Mouse (Mus musculus) retina, adult 2 months (tissue): ENCODE measurements around the gene Fli1.

Experiments
- DNase-seq: peaks from one replicate; pipeline ENCODE4 v3.0.0-alpha.2; 2012; ENCODE audit warnings: low read depth, low spot score

The Fli1 gene

GRCm38 (mm10) chr9:32468313-32468712 is 74.3 kb downstream of the Fli1 start:
- no peak for DNase-seq

- DNase-seq = no peak
Measured at GRCm38 (mm10) chr9:32467443-32467842, 75.2 kb downstream of the Fli1 start.

GRCm38 (mm10) chr9:32466861-32467260 is 75.8 kb downstream of the Fli1 start:
- no peak for DNase-seq

GRCm38 (mm10) chr9:32456707-32457106 is 86.0 kb downstream of the Fli1 start:
- no peak for DNase-seq

- DNase-seq = no peak
Measured at GRCm38 (mm10) chr9:32450161-32450560, 92.5 kb downstream of the Fli1 start.

- DNase-seq = no peak
Measured at GRCm38 (mm10) chr9:32448766-32449165, 93.9 kb downstream of the Fli1 start.

GRCm38 (mm10) chr9:32445789-32446188 is 96.9 kb downstream of the Fli1 start:
- DNase-seq = no peak

- no peak for DNase-seq
Measured at GRCm38 (mm10) chr9:32444453-32445201, 98.0 kb downstream of the Fli1 start.

- DNase-seq = no peak
Measured at GRCm38 (mm10) chr9:32443817-32444216, 98.8 kb downstream of the Fli1 start.

GRCm38 (mm10) chr9:32443115-32443514 is 99.5 kb downstream of the Fli1 start:
- DNase-seq = no peak

GRCm38 (mm10) chr9:32434241-32435213 is 108.1 kb downstream of the Fli1 start:
- DNase-seq = no peak

GRCm38 (mm10) chr9:32431061-32431460 is 111.6 kb downstream of the Fli1 start:
- no peak for DNase-seq

- DNase-seq = no peak
Measured at GRCm38 (mm10) chr9:32425321-32425720, 117.3 kb downstream of the Fli1 start.

- no peak for DNase-seq
Measured at GRCm38 (mm10) chr9:32420711-32421110, 122.0 kb downstream of the Fli1 start.

- no peak for DNase-seq
Measured at GRCm38 (mm10) chr9:32417466-32418116, 125.1 kb downstream of the Fli1 start.

GRCm38 (mm10) chr9:32415952-32416351 is 126.7 kb downstream of the Fli1 start:
- DNase-seq = no peak

- no peak for DNase-seq
Measured at GRCm38 (mm10) chr9:32414956-32415355, 127.7 kb downstream of the Fli1 start.

GRCm38 (mm10) chr9:32412836-32413580 is 129.7 kb downstream of the Fli1 start:
- no peak for DNase-seq

- no peak for DNase-seq
Measured at GRCm38 (mm10) chr9:32411507-32411906, 131.2 kb downstream of the Fli1 start.

- DNase-seq = no peak
Measured at GRCm38 (mm10) chr9:32410671-32411070, 132.0 kb downstream of the Fli1 start.
